Mouse (Mus musculus) right cerebral cortex, adult 18-20 months (tissue): ENCODE results near the gene Bcl7c.
A peak's percentile ranks its signal among the peaks of the same experiment; 100 is the strongest.
"Not testable (repeated sequence)": the region's sequence is repeated elsewhere in the genome, so short reads cannot be mapped to it uniquely, and the experiment has no call there.

Experiments
- DNase-seq: peaks from one replicate; pipeline ENCODE4 v3.0.0; 2022; ENCODE audit warnings: mixed read lengths

Bcl7c gene

DNA sequence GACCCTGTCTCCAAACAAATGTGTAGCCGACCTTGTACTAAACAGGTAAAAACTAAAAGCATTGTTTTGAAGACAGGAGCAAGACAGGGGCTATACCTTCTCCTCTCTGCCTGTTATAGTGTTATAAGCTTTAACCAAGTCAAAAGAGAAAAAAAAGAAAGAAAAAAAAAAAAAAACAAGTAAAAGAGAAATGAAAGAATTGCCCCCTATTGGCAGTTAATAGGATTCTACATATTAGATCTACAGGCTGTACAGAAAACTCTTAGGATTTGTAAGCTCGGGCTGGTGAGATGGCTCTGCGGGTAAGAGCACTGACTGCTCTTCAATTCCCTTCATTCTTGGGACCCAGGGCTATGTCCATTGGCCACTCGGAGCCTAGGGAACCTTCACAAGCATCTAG lies 66.5 kb downstream of the Bcl7c start:
- no peak for DNase-seq

GRCm38 (mm10) chr7:127641260-127641659 lies 67.5 kb downstream of the Bcl7c start:
- peak; percentile 36 for DNase-seq

- DNase-seq = peak; percentile 85
Measured at GRCm38 (mm10) chr7:127636963-127637362, 71.8 kb downstream of the Bcl7c start.

DNA sequence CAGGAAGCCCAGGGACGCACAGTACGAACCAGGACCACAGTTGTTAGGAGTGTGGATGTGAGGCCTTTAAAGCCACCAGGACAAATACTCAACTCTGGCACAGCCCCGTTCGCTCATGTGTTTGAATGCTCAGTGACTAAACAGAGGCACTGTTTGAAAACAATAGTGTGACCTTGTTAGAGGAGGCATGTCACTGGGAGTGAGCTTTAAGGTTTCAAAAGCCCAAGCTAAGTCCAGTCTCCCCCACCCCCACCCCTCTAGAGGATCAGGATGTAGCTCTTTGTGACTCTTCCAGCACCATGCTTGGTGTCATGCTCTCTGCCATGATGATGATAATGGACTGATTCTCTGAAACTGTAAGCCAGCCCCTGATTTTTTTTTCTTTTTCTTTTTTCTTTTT lies 77.3 kb downstream of the Bcl7c start:
- no peak for DNase-seq

DNA sequence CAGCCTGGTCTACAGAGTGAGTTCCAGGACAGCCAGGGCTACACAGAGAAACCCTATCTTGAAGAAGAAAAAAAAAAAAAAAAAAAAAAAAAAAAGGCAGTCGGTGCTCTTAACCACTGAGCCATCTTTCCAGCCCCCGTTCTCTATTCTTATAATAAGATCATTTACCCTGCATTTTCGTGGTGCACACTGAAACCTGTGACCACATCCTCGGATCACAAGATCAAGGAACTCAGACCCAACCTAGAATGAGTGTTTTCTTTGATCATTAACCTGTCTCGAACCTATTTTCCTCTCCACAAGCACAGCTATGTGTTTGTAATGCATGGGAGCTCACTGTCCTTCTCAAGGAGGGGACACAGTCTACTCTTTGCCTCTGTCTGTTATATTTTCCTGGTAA lies 80.1 kb downstream of the Bcl7c start:
- DNase-seq = no peak

GRCm38 (mm10) chr7:127626471-127626870 lies 82.3 kb downstream of the Bcl7c start:
- no peak for DNase-seq

DNA sequence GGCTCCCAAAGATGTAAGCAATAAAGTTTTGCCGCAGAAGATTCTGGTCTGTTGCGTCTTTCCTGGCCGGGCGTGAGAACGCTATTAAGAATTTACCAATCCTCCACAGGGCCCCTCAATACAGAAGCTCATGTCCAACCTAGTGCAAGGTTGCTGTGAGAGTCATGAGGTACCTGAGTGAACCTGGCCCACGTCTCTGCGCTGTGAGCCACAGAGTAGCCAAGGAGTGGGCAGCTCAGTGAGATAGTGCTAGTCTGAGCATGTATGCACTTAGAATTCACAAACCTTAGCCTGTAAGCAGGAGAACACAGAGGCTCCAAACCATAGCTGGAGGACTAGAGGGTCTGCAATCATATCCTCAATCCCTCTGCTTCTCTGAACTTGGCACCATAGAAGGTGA lies 82.7 kb downstream of the Bcl7c start:
- no peak for DNase-seq

GRCm38 (mm10) chr7:127618402-127618801 lies 90.3 kb downstream of the Bcl7c start:
- not testable (repeated sequence) for DNase-seq

DNA sequence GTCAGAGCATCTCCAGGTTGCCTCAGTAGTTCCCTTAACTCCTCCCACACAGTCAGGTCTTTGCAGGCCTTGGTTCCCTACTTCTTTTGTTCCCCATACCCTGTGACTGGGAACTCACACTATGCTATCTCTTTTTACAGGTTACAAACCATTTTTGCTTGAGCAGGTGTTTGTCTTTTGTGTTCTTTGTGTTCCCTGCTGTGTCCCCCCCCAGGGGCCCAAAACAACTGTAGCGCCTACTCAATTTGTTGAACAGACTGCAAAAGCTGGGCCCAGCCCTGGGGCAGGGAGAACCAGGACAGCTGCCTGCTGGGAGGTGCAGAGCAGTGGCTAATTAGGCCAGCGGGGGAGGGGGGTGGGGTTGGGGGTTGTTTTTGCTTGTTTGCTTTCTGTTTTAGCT lies 90.8 kb downstream of the Bcl7c start:
- DNase-seq = no peak

DNA sequence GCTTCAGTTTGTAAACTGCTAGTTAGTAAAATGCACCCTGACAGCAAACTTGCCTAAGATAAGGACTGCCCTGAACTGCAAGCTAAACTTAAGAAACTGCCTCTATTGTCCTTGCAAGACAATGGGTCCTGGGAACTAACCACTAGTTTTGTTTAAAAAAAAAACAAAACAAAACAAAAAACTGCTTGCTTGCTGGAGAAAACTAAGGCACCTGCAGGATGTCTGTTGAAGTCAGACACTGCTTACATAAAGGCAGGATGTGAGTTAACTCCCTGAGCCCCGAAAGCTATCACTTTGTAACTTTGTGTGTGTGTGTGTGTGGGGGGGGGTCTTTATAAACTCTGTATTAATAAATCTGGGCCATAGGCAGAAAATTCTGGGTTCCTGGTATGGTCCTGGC lies 91.9 kb downstream of the Bcl7c start:
- DNase-seq = no peak

DNA sequence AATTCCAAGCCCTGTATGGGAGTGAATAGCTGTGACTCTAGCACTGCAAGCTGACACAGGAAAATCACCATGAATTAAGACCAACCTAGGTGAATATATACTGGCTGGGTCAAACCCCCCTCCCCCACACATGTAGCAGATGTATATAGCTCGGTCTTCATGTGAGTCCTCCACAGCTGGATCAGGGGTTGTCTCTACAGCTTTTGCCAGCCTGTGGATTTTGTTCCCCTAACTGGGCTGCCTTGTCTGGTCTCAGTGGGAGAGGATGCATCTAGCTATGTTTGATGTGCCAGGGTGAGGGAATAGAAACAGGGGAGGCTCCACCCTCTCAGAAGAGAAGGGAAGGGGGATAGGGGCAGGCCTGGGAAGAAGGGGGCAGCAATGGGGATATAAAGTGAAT lies 92.4 kb downstream of the Bcl7c start:
- DNase-seq = no peak

DNA sequence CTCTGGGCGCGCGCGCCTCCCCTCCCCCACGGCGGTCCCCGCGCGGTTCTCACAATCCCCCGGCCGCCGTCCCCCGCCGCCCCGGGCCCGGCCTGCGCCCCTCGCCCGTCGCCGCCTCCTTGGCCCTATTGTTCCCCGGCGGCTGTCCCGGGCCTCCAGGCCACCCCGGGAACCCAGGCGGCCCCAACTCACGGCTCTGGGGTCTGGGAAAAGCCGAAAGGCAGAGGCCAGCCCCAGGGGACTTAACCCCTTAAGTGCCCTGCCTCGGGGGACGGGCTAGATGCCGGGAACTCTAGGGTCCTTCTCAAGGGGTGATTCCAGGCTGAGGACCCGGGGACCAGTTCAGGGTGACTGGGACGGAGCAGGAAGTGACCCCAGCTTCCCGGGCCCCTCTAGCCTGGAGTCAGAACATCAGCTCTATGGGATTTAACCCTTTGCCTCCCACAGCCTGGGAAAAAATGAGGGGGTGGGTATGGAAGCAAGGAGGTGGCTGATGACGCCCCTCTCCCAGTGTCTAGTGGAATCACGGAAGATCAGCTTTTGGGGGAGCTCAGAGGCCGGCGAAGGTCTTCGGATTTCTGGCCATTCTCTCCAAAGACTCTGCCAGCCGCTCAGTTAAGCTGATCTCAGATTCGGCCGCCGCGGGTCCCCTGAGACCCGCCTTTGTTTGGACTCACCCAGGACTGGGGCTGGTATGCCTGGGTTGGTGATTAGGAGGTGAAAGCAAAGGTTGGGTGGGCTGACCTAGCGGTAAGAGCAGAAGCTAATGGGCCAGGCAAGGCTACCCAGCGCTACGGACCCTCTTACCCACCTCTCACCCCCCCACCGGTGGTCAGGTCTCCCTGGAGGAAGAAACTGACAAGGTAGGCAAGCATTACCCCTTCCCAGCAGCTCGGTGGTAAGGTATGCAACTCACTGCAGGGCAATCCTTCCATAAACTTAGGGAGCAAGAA lies 93.6 kb downstream of the Bcl7c start, which contains the start of gene Zfp629:
TSS of gene Zfp629 (minus strand) at position 907 of the 953 bp plus-strand sequence.
- DNase-seq = peak; percentile 75

DNA sequence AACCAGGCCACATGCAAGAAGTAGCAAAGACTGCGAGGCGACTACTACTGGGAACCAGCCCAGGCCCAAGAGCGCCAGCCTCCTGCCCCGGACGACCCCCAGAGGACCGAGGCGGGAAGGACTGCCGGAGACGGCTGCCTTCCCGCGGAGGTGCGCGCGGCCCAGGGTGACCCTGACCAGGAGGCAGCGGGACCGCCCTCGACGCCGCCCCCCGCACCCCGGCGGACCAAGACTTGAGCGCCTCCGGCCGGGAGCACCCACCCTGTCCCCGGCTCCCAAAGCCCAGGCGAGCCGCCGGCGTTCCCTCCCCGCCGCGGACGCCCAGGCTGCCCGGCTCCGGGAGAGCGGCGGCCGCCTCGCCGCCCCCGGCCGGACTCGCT lies 94.2 kb downstream of the Bcl7c start:
- DNase-seq = no peak

GRCm38 (mm10) chr7:127614091-127614490 lies 94.6 kb downstream of the Bcl7c start:
- DNase-seq = no peak

GRCm38 (mm10) chr7:127613501-127613900 lies 95.2 kb downstream of the Bcl7c start:
- no peak for DNase-seq

- no peak for DNase-seq
Measured at GRCm38 (mm10) chr7:127611561-127611960, 97.2 kb downstream of the Bcl7c start.
